Mouse (Mus musculus): Measurements from ENCODE around the gene Slc10a3. TPM values are rescaled to one million over a fixed set of nuclear protein-coding genes. Genes with fewer than 3 reads are reported as not detected.

Slc10a3 gene
- polyA plus RNA-seq (2014; fragmentation: Nextera tagmentation; extraction: Ambion mirVana): 8.5 and 9.0 TPM in 2 replicates

DNA sequence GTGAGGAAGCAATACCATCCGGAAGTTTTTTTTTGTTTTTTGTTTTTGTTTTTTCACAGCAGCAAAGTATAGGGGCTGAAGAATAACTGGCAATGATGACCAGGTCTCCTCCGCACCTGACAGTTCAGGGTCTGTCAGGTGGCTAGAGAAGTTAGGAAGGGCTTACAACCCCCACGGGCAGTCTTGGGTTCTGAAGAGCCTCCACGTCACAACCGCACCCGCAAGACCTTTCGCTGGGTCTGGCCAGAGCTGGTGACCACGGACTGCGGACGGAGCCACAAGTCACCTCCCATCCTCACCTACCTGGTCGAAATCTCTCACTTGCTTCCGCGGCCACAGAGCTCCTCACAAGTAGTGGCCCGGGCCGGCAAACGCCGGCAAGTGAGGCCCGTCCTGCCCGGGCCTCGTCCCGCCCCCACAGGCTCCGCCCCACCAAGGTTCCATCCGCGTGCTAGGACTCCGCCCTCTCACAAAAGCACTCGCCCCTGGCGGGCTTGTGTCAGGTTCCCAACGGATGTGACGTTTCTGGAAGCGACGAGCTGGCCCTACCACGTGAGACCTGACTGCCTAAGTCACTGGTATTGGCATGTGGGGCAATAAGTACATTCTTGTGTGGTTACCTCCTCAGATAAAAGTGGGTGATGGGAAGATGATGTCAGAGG is at the start of gene Slc10a3, which contains the start of gene Ubl4a:
Slc10a3 (minus strand) TSS at position 462 of the 662 bp plus-strand sequence.
Ubl4a (minus strand) TSS at position 331 of the 662 bp plus-strand sequence.
- H3K9ac ChIP-seq (ENCODE audit: low read length): peak within 1 kb of the TSS; percentile 57

DNA sequence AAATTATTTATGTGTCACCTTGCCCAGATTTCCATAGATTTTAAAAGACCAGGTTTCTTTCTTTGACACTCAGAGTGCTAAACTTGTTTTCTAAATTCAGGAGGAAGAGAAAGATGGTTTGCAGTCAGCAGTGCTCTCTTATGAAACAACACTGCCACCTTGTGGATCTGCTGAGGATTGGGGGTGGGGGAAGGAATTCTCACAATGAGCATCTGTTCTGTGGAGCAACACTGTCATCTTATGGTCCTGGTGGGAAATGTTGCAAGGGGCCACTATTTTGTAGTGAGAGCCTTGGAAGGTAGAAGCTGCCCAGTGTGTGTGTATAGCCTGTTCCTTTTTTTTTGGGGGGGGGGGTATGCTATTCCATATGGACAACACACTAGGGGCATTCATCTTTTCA is 40.2 kb upstream of the Slc10a3 start:
- Histone ChIP-seq H3K4me2 (no peak overlapping the region), H3K9me3 (ENCODE audit: control insufficient read depth, low read length) (no peaks in the 10 kb centered on the region), H3K27me3 (ENCODE audit: control insufficient read depth, insufficient read depth, low read length) (no peaks in the 10 kb centered on the region), H3K9ac (ENCODE audit: low read length) (no peak overlapping the region), H3K36me3 (ENCODE audit: control insufficient read depth, insufficient read depth, low read length) (no peaks in the 10 kb centered on the region), H3K4me3 (ENCODE audit: low read depth, low read length) (no peak overlapping the region), H3K4me1 (ENCODE audit: control insufficient read depth, insufficient read depth, low read length) (no peaks in the 10 kb centered on the region), H3K27ac (ENCODE audit: low read depth, low read length) (no peak overlapping the region)
- peak; percentile 72 for ATAC-seq (ENCODE audit: low FRiP score)
- peak; percentile 91 for DNase-seq (ENCODE audit: low spot score, missing footprints)

More for the DNA sequence above, at the start of gene Slc10a3, which contains the start of gene Ubl4a:
- ATAC-seq (ENCODE audit: low FRiP score): peak; percentile 93
- H3K4me2 ChIP-seq: peak within 1 kb of the TSS; percentile 52
- H3K9me3 ChIP-seq (ENCODE audit: control insufficient read depth, low read length): no peaks in the 10 kb centered on the region
- H3K36me3 ChIP-seq (ENCODE audit: control insufficient read depth, insufficient read depth, low read length): no peaks in the 10 kb centered on the region
- peak; percentile 93 for DNase-seq (ENCODE audit: low spot score, missing footprints)
- H3K4me3 ChIP-seq (ENCODE audit: low read depth, low read length): peak within 1 kb of the TSS; percentile 32
- no peaks in the 10 kb centered on the region; the same call in 1 of the 2 replicates for H3K4me1 ChIP-seq (ENCODE audit: control insufficient read depth, insufficient read depth, low read length)
- no peaks in the 10 kb centered on the region for H3K27me3 ChIP-seq (ENCODE audit: control insufficient read depth, insufficient read depth, low read length)
- 16% methylated on average over 32 of the region's 32 CpGs for WGBS
- H3K27ac ChIP-seq (ENCODE audit: low read depth, low read length): no peak within 1 kb of the TSS

DNA sequence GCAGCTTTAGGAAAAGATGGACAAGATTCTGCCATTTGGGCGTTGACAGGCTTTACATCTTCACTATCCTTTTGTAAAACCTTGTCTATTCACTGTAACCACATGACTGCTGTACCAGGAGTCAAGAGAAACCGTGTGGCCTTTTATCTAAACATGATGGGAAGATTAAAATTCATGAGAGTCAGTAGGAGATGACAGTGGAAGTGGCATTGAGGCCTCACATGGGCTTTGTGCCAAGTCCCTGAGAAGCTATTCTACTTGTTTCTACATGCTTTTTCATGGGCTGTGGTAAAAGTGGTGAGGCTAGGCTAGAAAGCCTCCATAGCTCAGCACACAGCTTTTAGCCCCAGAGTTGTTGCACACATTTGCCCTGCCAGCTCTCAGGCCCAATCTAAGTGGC is 35.2 kb upstream of the Slc10a3 start:
- 47% methylated on average over 2 of the region's 2 CpGs for WGBS
- DNase-seq (ENCODE audit: low spot score, missing footprints) (no peak), ATAC-seq (ENCODE audit: low FRiP score) (no peak)
- Histone ChIP-seq H3K9me3 (ENCODE audit: control insufficient read depth, low read length) (no peaks in the 10 kb centered on the region), H3K4me3 (ENCODE audit: low read depth, low read length) (no peak overlapping the region), H3K27ac (ENCODE audit: low read depth, low read length) (no peak overlapping the region), H3K9ac (ENCODE audit: low read length) (no peak overlapping the region), H3K27me3 (ENCODE audit: control insufficient read depth, insufficient read depth, low read length) (no peaks in the 10 kb centered on the region), H3K36me3 (ENCODE audit: control insufficient read depth, insufficient read depth, low read length) (no peaks in the 10 kb centered on the region), H3K4me1 (ENCODE audit: control insufficient read depth, insufficient read depth, low read length) (no peaks in the 10 kb centered on the region), H3K4me2 (no peak overlapping the region)

DNA sequence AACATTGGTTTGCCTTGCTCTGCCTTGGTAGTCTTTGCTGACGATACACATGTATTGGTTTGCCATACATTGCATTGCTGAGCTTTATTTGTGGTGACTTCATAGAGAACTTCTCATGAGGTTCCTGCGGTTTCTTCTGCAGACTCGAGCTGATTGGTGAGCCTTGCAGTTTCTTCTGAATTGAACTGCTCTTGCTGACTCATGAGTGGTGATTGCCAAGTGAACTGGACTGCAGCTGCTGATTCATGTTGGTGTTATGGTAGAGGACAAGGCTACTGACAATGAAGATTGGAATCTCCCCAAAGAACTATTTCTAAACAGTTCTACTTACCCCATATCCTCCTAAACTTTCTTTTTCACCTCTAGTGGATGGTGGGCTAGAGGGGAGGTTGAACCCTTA is 27.0 kb upstream of the Slc10a3 start:
- ATAC-seq (ENCODE audit: low FRiP score) (no peak), DNase-seq (ENCODE audit: low spot score, missing footprints) (no peak)
- WGBS: 81% methylated on average over 3 of the region's 3 CpGs
- Histone ChIP-seq H3K9ac (ENCODE audit: low read length) (no peak overlapping the region), H3K4me2 (no peak overlapping the region), H3K27me3 (ENCODE audit: control insufficient read depth, insufficient read depth, low read length) (no peaks in the 10 kb centered on the region), H3K36me3 (ENCODE audit: control insufficient read depth, insufficient read depth, low read length) (no peaks in the 10 kb centered on the region), H3K4me1 (ENCODE audit: control insufficient read depth, insufficient read depth, low read length) (no peaks in the 10 kb centered on the region), H3K27ac (ENCODE audit: low read depth, low read length) (no peak overlapping the region), H3K4me3 (ENCODE audit: low read depth, low read length) (no peak overlapping the region), H3K9me3 (ENCODE audit: control insufficient read depth, low read length) (no peaks in the 10 kb centered on the region)

DNA sequence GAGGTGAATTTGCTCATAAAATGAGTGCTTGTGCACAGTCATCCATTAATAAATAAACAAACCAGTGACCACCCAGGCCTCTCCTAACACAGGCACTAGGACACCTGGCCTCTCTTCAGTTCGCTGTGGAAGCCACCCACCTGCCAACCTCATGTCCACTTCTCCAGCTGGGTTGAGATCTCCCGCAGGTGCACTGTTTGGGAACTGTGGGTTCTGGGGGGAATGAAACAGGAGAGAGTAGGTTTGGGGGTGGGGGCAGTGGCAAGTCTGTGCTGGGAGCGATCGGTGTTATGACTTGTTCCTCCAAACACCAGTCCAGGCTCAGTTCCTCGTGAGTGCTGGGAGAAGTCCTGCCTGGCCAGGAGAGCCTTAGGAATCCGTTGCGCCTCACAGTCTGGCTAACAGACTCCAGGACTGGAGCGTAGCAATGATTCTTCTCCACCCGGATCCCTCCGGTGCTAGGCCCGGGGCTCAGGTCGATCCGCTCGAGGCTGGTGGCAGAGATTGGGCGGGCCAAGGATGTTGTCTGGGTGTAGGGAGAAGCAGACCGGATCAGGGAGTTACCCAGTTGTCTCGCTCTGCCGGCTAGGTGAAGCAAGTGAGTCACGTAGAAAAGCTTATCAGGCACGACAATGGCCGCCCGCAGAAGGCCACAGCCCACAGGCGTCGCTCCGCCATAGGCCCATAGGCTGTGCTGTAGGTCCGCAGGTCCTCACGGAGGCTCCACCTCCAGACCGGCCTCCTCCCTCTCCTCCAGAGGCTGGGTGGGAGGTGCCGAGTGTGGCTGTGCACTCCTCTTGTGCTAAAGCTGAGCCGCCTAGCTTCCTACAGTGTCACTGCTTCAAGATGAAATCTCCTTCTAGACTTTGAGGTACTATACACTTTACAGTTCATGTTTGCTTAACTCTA is 19.6 kb upstream of the Slc10a3 start, which contains the start of the genes Fam3a and Ikbkg:
Fam3a (minus strand) TSS at position 738 of the 909 bp plus-strand sequence.
Ikbkg (plus strand) TSS at position 756 of the 909 bp plus-strand sequence.
- peak within 1 kb of the TSS; percentile 30; the same call in 1 of the 2 replicates for H3K27ac ChIP-seq (ENCODE audit: low read depth, low read length)
- H3K4me1 ChIP-seq (ENCODE audit: control insufficient read depth, insufficient read depth, low read length): no peaks in the 10 kb centered on the region
- 22% methylated on average over 30 of the region's 30 CpGs for WGBS
- H3K27me3 ChIP-seq (ENCODE audit: control insufficient read depth, insufficient read depth, low read length): no peaks in the 10 kb centered on the region
- DNase-seq (ENCODE audit: low spot score, missing footprints): peak; percentile 95
- H3K36me3 ChIP-seq (ENCODE audit: control insufficient read depth, insufficient read depth, low read length): no peaks in the 10 kb centered on the region
- H3K4me3 ChIP-seq (ENCODE audit: low read depth, low read length): peak within 1 kb of the TSS; percentile 46
- peak within 1 kb of the TSS; percentile 56 for H3K4me2 ChIP-seq
- H3K9me3 ChIP-seq (ENCODE audit: control insufficient read depth, low read length): no peaks in the 10 kb centered on the region
- peak within 1 kb of the TSS; percentile 70 for H3K9ac ChIP-seq (ENCODE audit: low read length)
- ATAC-seq (ENCODE audit: low FRiP score): peak; percentile 100

DNA sequence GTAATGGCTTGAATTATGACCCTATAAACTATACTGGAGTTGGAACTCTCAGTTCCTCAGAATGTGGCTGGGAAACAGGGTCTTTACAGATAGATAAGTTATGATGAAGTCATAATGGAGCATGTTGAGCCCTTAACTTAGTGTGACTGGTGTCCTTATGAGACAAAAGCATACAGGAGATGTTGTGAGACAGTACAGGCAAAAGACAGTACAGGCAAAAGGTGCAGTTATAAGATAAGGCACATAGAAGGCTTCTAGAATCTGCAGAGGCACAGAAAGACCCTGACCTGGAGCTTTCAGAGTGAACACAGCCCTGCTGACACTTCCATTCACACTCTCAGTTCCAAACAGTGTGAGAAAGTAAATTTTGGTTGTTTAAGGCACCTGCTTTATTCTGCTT is 15.0 kb upstream of the Slc10a3 start:
- no peak overlapping the region for H3K27ac ChIP-seq (ENCODE audit: low read depth, low read length)
- ATAC-seq (ENCODE audit: low FRiP score) (no peak), DNase-seq (ENCODE audit: low spot score, missing footprints) (no peak)
- H3K4me1 ChIP-seq (ENCODE audit: control insufficient read depth, insufficient read depth, low read length): no peaks in the 10 kb centered on the region
- H3K27me3 ChIP-seq (ENCODE audit: control insufficient read depth, insufficient read depth, low read length): no peaks in the 10 kb centered on the region
- no peak overlapping the region for H3K4me3 ChIP-seq (ENCODE audit: low read depth, low read length)
- no peaks in the 10 kb centered on the region for H3K36me3 ChIP-seq (ENCODE audit: control insufficient read depth, insufficient read depth, low read length)
- no peak overlapping the region for H3K9ac ChIP-seq (ENCODE audit: low read length)
- H3K4me2 ChIP-seq: no peak overlapping the region
- no peaks in the 10 kb centered on the region for H3K9me3 ChIP-seq (ENCODE audit: control insufficient read depth, low read length)

DNA sequence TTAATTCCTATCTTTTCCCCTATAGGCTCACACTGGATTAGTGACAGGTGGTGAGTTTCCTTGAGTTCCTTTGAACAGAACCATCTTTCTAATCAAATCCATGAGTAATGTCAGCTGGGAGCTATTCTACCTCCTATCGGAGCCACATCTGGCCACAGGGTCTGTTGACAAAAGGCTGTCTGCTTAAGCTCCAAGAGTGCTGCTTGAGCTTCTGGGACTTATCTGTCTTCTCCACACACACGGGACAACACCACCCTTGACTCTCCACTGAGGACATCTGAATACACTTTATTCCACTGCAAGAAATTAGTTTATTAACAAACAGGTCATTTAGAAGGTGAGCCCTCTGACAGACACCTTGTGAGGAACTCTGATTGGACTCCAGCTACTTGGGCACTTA is 11.3 kb upstream of the Slc10a3 start:
- no peaks in the 10 kb centered on the region for H3K9me3 ChIP-seq (ENCODE audit: control insufficient read depth, low read length)
- no peak for ATAC-seq (ENCODE audit: low FRiP score)
- 88% methylated on average over 2 of the region's 2 CpGs for WGBS

DNA sequence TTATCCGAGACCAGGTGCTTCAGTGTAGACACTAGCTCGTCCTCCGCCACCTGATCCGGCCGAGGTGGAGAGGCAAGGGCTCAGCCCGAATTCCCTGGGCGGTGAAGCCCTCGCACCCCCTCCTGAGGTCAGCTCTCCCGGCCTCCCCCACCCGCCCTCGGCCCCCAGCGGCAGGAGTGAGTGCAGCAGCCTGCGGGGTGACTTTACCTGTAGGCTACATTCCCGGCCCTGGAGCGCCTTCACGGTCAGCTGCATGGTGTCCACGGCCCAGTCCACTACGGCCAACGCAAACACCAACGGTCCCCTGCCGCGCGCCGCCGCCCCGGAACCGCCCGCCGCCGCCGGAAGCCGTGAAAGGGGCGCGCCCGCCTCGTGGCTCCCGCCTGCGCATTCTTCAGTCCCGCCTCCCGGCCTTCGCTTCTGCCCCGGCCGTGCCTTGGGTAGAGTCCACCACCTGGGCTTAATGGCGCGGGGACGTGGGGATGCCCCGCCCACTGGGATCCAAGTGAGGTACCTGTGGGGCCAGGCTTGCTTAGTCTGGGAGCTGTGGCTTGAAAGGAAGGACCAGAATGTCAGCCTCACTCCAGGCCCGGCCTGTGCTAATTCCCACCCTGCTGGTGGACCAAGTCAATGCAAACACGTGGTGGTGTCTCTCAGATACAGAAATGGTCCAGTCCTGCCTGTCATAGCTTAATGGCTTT is 4.8 kb downstream of the Slc10a3 start:
- H3K4me3 ChIP-seq (ENCODE audit: low read depth, low read length): peak overlapping the region; percentile 59
- H3K36me3 ChIP-seq (ENCODE audit: control insufficient read depth, insufficient read depth, low read length): no peaks in the 10 kb centered on the region
- H3K9me3 ChIP-seq (ENCODE audit: control insufficient read depth, low read length): no peaks in the 10 kb centered on the region
- peak overlapping the region; percentile 76 for H3K9ac ChIP-seq (ENCODE audit: low read length)
- DNase-seq (ENCODE audit: low spot score, missing footprints): peak; percentile 93
- H3K4me1 ChIP-seq (ENCODE audit: control insufficient read depth, insufficient read depth, low read length): peaks cover 6% of the 10 kb centered on the region
- 21% methylated on average over 41 of the region's 49 CpGs for WGBS
- no peaks in the 10 kb centered on the region for H3K27me3 ChIP-seq (ENCODE audit: control insufficient read depth, insufficient read depth, low read length)
- no peak overlapping the region; the same call in 1 of the 2 replicates for H3K27ac ChIP-seq (ENCODE audit: low read depth, low read length)
- peak; percentile 82 for ATAC-seq (ENCODE audit: low FRiP score)
- H3K4me2 ChIP-seq: peak overlapping the region; percentile 61

More for the DNA sequence above, 11.3 kb upstream of the Slc10a3 start:
- no peak for DNase-seq (ENCODE audit: low spot score, missing footprints)
- Histone ChIP-seq H3K4me1 (ENCODE audit: control insufficient read depth, insufficient read depth, low read length) (no peaks in the 10 kb centered on the region), H3K27me3 (ENCODE audit: control insufficient read depth, insufficient read depth, low read length) (no peaks in the 10 kb centered on the region), H3K36me3 (ENCODE audit: control insufficient read depth, insufficient read depth, low read length) (no peaks in the 10 kb centered on the region), H3K27ac (ENCODE audit: low read depth, low read length) (no peak overlapping the region), H3K4me3 (ENCODE audit: low read depth, low read length) (no peak overlapping the region), H3K9ac (ENCODE audit: low read length) (no peak overlapping the region), H3K4me2 (no peak overlapping the region)
